Mouse (Mus musculus): ENCODE data around the gene Olfr1128. TPM values are rescaled to one million over a fixed set of nuclear protein-coding genes. Genes with fewer than 3 reads are reported as not detected.
"Not testable (repeated sequence)": the region's sequence is repeated elsewhere in the genome, so short reads cannot be mapped to it uniquely, and the experiment has no call there.

The Olfr1128 gene
- not detected for total RNA-seq (2021)

DNA sequence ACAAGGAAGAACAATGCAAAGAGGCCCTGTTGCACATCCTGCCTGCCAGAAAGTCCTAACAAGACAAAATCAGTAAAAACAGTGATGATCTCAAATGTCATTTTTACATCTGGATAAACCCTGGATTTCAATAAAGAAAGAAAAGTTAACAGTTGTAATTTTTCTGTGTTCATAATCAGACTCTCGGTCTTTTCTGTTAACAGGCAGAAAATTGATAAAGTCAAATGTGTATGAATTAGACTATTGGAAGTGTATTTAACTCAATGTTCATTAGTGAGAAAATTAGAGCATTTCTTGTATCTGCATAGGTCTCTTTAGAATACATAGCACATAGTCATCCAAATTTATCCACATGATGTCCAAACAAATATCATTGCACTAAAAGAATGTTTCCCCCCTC, at the start of gene Olfr1128:
Gene Olfr1128, minus strand, starts transcription at position 101 of the 400 bp plus-strand sequence.
- no peak for DNase-seq (ENCODE audit: extremely low spot score in 1 of 2, low spot score in 1 of 2)

DNA sequence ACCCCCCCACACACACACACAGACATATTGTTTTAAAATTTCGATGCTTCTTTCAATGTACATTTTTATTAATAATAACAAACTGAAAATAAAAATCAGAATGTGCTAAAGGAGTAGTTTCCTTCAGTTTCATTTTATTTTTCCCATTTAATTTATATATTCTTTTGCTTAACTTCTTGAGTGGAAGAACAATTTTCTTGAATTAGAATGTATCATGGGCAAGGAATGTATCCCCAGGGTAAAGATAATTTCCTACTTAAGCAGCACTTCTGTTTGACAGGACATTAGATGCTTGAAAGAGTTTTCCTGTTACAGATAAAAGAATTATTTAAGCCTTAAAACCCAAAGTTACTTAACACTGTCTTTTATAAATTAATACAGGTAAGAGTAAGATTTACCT, 28.3 kb upstream of the Olfr1128 start, which contains the start of gene Olfr1129:
Gene Olfr1129, plus strand, starts transcription at position 301 of the 400 bp plus-strand sequence.
- not testable (repeated sequence) for DNase-seq (ENCODE audit: extremely low spot score in 1 of 2, low spot score in 1 of 2)

DNA sequence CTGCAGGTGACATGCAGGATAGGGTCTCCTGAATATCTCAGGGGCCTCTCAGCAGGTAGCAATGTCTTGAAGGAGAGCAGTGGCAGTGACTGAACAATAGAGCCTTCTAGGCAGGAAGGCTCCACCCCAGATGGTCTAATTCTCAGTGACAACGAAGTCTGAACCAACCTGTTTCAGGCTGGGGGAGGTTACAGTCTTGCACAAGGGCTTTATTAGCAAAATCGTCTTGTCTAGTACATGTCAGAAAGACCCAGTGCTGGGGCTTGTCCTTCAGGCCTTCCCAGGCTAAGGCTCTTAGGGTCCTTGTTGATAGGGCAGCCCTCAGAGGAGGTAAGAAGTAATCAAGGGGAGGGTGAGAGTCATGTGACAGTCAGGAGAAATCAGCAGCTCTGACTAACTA, 10.5 kb downstream of the Olfr1128 start:
- DNase-seq (ENCODE audit: extremely low spot score in 1 of 2, low spot score in 1 of 2): no peak

DNA sequence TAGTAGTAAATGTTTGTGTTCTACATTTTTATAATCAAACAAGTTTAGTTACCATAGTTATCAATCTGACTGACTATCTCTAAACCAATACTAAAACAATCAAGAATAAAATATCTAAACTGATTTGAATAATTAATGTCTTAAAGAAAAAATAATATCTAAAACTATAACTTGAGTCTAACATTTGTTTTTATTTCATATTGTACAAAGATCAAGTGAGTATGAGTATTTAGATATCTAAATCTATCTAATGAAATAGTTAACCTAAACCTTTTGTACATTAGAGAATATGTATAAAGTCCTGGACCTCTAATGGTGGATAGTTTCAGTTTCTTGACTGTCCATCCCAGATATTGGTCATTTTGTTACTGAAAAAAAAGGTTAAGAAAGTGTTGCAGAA, 13.8 kb downstream of the Olfr1128 start, which contains the start of gene Olfr153:
Gene Olfr153, plus strand, starts transcription at position 301 of the 400 bp plus-strand sequence.
- DNase-seq (ENCODE audit: extremely low spot score in 1 of 2, low spot score in 1 of 2): no peak

DNA sequence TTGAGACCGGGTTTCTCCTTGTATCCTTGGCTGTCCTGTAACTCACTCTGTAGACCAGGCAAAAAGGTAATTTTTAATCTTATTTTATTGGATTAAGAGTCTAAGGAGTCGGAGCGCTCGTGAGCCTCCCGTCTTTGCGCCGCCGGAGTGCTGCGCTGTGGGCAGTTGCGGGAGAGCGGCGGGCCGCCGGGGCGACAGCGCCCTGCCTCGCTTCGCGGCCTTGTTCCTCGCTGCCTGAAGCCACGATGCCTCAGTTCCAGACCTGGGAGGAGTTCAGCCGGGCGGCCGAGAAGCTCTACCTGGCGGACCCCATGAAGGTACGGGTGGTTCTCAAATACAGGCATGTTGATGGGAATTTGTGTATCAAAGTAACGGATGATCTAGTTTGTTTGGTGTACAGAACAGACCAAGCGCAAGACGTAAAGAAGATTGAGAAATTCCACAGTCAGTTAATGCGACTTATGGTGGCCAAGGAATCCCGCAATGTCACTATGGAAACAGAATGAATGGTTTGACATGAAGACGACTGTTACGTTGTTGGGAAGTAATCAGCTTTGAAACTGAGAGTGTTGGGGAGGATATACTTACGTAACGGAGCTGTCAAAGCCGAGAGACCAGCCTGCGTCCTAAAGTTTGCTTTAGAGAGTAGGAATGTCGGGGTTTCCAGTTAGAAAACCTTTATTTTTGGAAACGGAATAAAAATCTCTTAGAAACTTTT, 19.3 kb downstream of the Olfr1128 start:
- DNase-seq (ENCODE audit: extremely low spot score in 1 of 2, low spot score in 1 of 2): peak; percentile 6 to 7

DNA sequence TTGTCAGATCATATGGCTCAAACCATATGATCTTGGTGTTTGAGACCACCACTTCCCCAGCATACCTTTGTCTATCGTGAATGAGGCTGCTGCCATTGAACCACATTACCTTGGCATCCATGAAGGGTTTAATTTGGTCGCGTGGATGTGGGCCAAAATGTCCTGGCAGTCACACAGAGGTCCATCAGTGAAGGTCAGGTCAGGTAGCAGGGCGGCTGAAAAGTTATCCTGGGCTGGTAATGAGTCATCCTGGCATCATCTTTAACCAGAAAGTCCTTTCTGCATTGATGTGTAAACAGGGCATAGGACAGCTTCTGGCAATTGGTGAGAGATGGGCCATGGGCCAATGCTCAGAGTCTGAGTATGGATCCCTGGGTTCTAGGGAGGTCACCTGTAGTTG, 24.7 kb downstream of the Olfr1128 start:
- no peak for DNase-seq (ENCODE audit: extremely low spot score in 1 of 2, low spot score in 1 of 2)

DNA sequence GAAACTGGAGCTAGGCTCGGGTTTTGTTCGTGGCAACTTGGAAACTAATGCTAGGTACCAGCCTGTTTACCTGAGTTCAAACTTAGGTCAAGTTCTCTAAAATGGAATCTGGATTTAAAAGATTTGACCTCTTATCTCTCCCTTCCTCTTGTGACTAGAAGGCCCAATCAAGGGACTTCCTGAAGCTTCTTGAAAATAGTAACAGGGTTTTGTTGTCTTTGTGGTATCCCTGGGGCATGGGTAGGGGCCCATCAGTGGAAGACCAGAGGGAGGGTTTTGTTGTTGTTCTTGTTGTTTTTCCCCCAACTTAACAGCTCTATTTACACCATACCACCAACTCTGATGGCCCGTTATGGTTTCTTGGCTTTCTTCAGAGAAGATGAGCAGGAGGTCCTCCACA, 28.8 kb downstream of the Olfr1128 start:
- no peak for DNase-seq (ENCODE audit: extremely low spot score in 1 of 2, low spot score in 1 of 2)

DNA sequence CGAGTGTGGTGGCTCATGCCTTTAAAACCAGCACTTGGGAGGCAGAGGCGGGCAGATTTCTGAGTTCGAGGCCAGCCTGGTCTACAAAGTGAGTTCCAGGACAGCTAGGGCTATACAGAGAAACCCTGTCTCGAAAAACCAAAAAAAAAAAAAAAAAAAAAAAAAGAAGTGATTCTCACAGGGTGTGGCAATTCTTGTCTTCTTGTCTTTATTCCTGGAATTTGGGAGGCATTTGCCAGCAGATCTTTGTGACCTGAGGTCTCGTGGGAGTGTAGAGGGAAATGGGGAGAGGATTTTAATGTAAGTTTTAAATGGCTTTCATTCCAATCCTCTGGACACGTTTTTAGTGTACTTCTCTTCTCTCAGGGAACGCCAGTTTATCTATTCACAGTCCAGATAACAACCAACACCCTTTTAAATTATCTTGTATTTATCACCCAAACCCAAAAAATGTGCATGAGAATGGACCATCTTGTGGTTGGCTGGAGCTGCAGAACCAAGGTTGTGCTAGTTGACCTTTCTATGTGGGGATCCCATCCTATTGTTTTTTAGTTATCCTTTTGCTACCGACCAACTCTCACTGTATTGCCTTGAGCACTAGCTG, 29.8 kb downstream of the Olfr1128 start:
- no peak for DNase-seq (ENCODE audit: extremely low spot score in 1 of 2, low spot score in 1 of 2)

DNA sequence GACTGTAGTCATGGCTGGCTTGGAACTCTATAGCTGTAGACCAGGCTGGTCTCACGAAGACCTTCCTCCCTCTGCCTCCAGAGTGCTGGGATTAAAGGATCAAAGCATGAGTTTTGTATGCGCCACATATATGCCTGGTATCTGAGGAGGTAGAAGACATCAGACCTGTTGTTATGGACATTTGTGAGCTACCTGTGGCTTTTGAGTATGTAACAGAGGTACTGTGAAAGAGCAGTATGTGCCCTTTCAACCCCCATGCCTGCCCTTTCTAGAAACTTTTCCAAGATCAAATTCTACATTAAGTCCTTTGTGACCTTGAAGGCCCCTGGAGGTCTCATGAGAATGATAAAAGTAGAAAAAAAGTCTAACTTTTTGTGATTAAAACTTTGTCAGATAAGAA, 30.3 kb downstream of the Olfr1128 start:
- DNase-seq (ENCODE audit: extremely low spot score in 1 of 2, low spot score in 1 of 2): no peak

DNA sequence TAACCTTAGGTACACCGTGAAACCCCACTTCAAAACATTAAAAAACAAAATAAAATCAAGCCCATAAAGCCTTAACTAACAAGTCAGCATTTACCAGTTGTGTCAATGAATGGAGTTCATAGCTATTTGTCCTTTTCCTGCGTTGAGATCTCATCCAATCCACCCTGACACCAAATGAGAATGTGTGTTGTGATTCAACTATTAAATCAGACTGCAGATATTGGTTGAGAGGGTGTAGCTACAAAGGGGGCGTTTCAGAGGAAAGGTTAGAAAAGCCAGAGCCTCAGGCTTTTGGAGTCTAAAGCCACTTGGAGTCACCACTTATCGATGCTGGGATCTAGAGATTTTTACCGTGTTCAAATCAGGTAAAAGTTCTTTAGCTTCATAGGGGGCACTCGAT, 39.1 kb downstream of the Olfr1128 start, which contains the start of gene Pramel6:
Gene Pramel6, plus strand, starts transcription at position 301 of the 400 bp plus-strand sequence.
- no peak for DNase-seq (ENCODE audit: extremely low spot score in 1 of 2, low spot score in 1 of 2)

DNA sequence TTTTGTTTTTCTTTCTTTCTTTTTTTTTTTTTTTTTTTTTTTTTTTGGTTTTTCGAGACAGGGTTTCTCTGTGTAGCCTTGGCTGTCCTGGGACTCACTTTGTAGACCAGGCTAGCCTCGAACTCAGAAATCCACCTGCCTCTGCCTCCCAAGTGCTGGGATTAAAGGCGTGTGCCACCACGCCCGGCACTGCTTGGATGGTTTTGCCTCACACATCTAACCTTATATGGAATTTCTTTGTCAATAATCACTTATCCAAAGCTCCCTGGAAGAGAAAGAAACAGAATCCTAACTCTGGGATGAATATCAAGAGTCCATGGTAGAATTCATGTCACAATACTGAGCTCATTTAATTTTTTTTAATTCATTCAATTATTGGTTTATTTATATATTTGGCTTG, 48.3 kb downstream of the Olfr1128 start, which contains the start of gene Pramel7:
Gene Pramel7, minus strand, starts transcription at position 101 of the 400 bp plus-strand sequence.
- DNase-seq (ENCODE audit: extremely low spot score in 1 of 2, low spot score in 1 of 2): not testable (repeated sequence)

Other genes with a start within 250 kb of the Olfr1128 start
- gene Olfr1118, start 238.0 kb downstream of the Olfr1128 start, total RNA-seq (2021): not detected
- gene Olfr1120, start 190.7 kb downstream of the Olfr1128 start, total RNA-seq (2021): not detected
- not detected for gene Olfr1121, start 175.6 kb downstream of the Olfr1128 start, total RNA-seq (2021)
- gene Olfr1122, start 159.7 kb downstream of the Olfr1128 start, total RNA-seq (2021): not detected
- gene Olfr1123, start 128.9 kb downstream of the Olfr1128 start, total RNA-seq (2021): not detected
- gene Olfr1124, start 115.3 kb downstream of the Olfr1128 start, total RNA-seq (2021): not detected
- not detected for gene Olfr1126, start 91.6 kb downstream of the Olfr1128 start, total RNA-seq (2021)
- not detected for gene Pramel7, start 48.4 kb downstream of the Olfr1128 start, total RNA-seq (2021)
- gene Pramel6, start 39.0 kb downstream of the Olfr1128 start, total RNA-seq (2021): not detected
- gene Olfr153, start 13.7 kb downstream of the Olfr1128 start, total RNA-seq (2021): not detected
- gene Olfr1129, start 28.4 kb upstream of the Olfr1128 start, total RNA-seq (2021): not detected
- not detected for gene Olfr1130, start 60.7 kb upstream of the Olfr1128 start, total RNA-seq (2021)
- not detected for gene Olfr1131, start 81.6 kb upstream of the Olfr1128 start, total RNA-seq (2021)
- not detected for gene Olfr1132, start 92.0 kb upstream of the Olfr1128 start, total RNA-seq (2021)
- gene Olfr1133, start 101.8 kb upstream of the Olfr1128 start, total RNA-seq (2021): not detected
- not detected for gene Olfr1134, start 112.9 kb upstream of the Olfr1128 start, total RNA-seq (2021)
- not detected for gene Olfr1135, start 128.1 kb upstream of the Olfr1128 start, total RNA-seq (2021)
- not detected for gene Olfr1136, start 148.4 kb upstream of the Olfr1128 start, total RNA-seq (2021)
- not detected for gene Olfr1137, start 167.6 kb upstream of the Olfr1128 start, total RNA-seq (2021)
- not detected for gene Olfr1138, start 194.4 kb upstream of the Olfr1128 start, total RNA-seq (2021)
- gene Olfr1140, start 198.2 kb upstream of the Olfr1128 start, total RNA-seq (2021): not detected
- not detected for gene Olfr1141, start 208.4 kb upstream of the Olfr1128 start, total RNA-seq (2021)
- gene Olfr152, start 233.9 kb upstream of the Olfr1128 start, total RNA-seq (2021): not detected

Data from layer of hippocampus, postnatal 25 days (tissue).